Mouse (Mus musculus) heart, postnatal 4 days (tissue): ENCODE data around the gene Nodal. TPM values are rescaled to one million over a fixed set of nuclear protein-coding genes. Genes with fewer than 3 reads are reported as not detected.

Experiments
- DNase-seq: peaks from one replicate; pipeline ENCODE4 v3.0.0; 2021
- total RNA-seq, 2 experiments: library from RNA; stranded (reverse); gene quantifications; 2 replicates each; pipeline ENCODE4 v1.2.3; 2021

Nodal gene
- total RNA-seq, result under 1 TPM; 0.24 to 0.32 TPM

- DNase-seq, result no peak
Measured at GRCm38 (mm10) chr10:61417672-61418071, at the start of gene Nodal. Nodal (plus strand) TSS chr10:61417972.

GRCm38 (mm10) chr10:61369755-61370154, 48.0 kb upstream of the Nodal start:
- DNase-seq, result no peak

- DNase-seq, result peak; percentile 57
Measured at GRCm38 (mm10) chr10:61370273-61370979, 47.3 kb upstream of the Nodal start.

GRCm38 (mm10) chr10:61371884-61372584, 45.7 kb upstream of the Nodal start:
- DNase-seq, result no peak

GRCm38 (mm10) chr10:61372585-61372923, 45.2 kb upstream of the Nodal start:
- DNase-seq, result no peak

- peak; percentile 62 for DNase-seq
Measured at GRCm38 (mm10) chr10:61374076-61374475, 43.7 kb upstream of the Nodal start.

- no peak for DNase-seq
Measured at GRCm38 (mm10) chr10:61374771-61375481, 42.8 kb upstream of the Nodal start.

GRCm38 (mm10) chr10:61378050-61378449, 39.7 kb upstream of the Nodal start:
- no peak for DNase-seq

- no peak for DNase-seq
Measured at GRCm38 (mm10) chr10:61378698-61379097, 39.1 kb upstream of the Nodal start.

GRCm38 (mm10) chr10:61379340-61380040, 38.3 kb upstream of the Nodal start:
- no peak for DNase-seq

GRCm38 (mm10) chr10:61380186-61380585, 37.6 kb upstream of the Nodal start:
- DNase-seq, result peak; percentile 81

- DNase-seq, result peak; percentile 48
Measured at GRCm38 (mm10) chr10:61381823-61382222, 35.9 kb upstream of the Nodal start.

- no peak for DNase-seq
Measured at GRCm38 (mm10) chr10:61382281-61382731, 35.5 kb upstream of the Nodal start.

GRCm38 (mm10) chr10:61383021-61383714, 34.6 kb upstream of the Nodal start, which contains the start of gene Pald1:
Pald1 (minus strand) TSS chr10:61383530.
- peak; percentile 84 for DNase-seq

GRCm38 (mm10) chr10:61383715-61384047, 34.1 kb upstream of the Nodal start:
- DNase-seq, result no peak

- DNase-seq, result no peak
Measured at GRCm38 (mm10) chr10:61385174-61385573, 32.6 kb upstream of the Nodal start.

- DNase-seq, result no peak
Measured at GRCm38 (mm10) chr10:61386284-61386683, 31.5 kb upstream of the Nodal start.

GRCm38 (mm10) chr10:61389020-61389419, 28.8 kb upstream of the Nodal start:
- DNase-seq, result no peak

GRCm38 (mm10) chr10:61390148-61390547, 27.6 kb upstream of the Nodal start:
- DNase-seq, result no peak

GRCm38 (mm10) chr10:61392584-61392983, 25.2 kb upstream of the Nodal start:
- no peak for DNase-seq

- DNase-seq, result no peak
Measured at GRCm38 (mm10) chr10:61394476-61395136, 23.2 kb upstream of the Nodal start.

GRCm38 (mm10) chr10:61398125-61398524, 19.6 kb upstream of the Nodal start:
- DNase-seq, result no peak
